Mouse (Mus musculus) urinary bladder, adult 18-20 months (tissue): ENCODE data around the gene Ubtf.

ENCODE experiments used
- DNase-seq, 2 experiments: peaks; one replicate each; pipeline ENCODE4 v3.0.0; 2022; ENCODE audit warnings: low spot score in 2 of 2, mixed read lengths in 2 of 2

The Ubtf gene

DNA sequence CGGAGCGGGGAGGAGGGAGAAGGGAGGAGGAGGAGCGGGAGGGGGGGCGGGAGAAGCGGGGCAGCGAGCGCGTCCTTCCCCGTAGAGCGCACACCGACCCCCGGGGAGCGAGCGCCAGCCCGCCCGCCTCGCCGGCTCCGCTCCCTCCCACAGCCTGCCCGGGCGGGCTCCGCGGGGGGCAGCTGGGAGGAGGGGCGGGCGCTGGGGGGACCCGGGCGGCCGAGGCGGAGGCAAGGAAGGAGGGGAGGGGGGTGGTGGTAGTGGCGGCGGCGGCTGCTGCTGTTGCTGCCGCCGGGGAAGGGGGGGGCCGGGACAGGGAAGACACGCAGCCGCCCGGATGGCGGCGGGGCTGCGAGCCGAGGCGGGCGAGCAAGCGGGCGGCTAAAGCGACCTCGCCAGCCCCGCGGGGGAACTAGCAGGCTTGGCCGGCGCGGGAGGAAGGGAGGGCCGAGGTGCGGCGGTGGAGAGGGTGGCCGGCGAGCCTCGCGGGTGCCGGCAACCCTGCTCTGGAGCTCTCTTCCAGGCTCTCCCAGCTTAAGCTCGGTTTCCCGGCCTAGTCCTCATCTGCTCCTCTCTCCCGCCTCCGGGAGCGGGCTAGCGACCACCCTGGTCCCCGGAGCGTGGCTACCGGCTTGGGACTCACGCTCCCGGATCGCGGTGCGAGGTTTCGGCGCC lies 1.5 kb downstream of the Ubtf start:
- DNase-seq, result peak; percentile 65 to 69

DNA sequence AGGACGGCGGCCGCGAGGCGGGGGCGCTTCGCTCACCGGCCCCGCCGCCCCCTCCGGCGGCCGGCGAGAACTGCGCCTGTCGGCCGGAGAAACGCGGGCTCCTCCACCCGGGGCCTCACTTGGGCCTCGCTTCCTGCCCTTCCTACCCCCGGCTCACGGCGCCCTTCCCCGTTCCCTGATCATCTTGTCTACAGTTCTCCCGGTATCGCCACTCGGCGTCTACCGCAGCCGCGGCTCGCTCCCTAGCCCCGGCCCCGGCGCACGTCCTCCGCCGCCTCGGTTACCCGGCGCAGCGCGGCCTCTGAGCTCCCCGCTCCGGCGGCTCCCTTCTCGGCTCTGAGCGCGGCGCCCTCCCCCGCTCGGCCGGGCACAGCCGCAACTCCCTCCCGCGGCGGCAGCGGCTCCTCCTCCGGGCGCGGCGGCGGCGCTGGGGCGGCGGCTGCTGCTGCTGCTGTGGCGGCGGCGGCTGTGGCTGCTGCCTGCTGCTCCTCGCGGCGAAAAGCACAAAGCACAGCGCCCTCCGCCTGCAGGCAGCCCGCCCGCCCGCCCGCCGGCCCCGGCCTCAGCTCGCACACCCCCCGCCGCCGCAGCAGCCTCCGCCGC lies 2.1 kb downstream of the Ubtf start:
- peak in 1 of 2 experiments; percentile 58 for DNase-seq

DNA sequence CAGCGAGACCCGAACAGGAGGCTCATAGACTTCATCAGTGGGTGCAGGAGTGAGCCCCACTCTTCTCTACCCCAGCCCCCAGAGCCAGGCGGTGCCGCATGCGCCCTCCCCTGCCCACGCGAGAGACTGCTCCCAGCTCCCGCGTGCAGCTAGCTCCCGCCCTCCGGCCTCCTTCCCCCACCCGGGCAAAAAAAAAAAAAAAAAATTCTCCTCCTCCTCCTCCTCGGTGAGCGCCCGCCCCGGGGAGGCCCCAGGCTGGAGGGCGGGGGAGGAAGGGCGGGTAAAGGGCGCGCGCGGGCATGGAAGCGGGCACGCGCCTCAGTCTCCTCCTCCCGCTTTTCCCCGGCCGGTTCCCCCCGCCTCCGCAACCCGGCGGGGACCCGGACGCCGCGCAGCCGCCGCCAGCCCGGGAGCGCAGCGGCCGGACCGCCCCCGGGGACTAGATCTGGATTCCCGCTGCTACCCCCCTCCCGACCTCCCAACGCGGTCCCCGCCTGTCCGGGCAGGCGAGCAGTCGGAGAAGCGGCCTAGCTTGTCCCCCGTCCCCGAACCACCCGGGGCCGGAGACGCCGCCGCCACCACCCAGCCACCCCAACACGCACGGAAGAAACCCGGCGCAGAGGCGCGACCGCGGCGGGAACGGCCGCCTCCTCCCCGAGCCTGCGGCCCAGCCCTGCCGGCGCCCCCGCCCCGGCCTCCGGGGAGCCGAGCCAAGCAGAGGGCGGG lies 2.8 kb downstream of the Ubtf start:
- DNase-seq, result peak; percentile 81 to 88

DNA sequence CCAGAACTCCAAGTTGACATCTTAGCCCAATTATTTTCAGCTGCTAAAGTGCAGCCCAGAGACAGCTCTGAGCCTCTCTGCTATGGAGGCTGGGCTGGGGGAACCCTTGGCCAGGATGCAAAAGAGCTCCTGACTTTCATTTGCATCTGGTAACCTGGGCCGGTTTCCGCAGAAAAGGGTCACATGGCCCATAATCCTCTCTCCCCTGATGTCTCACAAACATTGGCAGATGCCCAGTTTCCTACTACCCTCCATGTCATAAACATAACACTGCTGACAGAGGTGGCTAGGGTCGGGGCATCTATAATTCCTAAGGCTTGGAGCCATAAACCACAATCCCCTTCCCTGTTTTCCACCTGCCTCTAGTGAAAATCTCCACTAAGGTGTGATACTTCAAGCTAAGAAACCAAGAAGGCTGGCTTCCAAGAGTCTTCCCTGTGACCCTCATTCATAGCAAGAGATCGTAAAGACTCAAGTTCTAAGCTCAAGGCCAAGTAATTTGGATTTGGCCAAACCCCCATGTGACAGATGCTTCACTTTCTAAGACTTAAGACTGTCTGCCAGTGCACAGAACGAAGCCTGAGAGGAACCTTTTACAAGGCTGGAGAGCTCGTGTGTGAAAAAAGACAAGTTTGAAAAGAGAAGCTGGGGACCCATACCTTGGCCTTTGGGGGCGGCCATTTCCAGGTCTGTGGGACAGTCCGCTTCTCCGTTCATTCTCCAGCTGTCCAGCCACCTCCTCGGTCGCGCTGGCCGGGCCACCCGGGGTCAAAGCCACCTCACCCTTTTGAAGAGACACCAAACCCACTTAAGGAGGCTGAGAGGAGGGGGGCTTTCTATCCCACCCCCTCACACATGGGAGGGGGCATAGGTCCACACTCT lies 3.6 kb downstream of the Ubtf start:
- DNase-seq, result no peak

DNA sequence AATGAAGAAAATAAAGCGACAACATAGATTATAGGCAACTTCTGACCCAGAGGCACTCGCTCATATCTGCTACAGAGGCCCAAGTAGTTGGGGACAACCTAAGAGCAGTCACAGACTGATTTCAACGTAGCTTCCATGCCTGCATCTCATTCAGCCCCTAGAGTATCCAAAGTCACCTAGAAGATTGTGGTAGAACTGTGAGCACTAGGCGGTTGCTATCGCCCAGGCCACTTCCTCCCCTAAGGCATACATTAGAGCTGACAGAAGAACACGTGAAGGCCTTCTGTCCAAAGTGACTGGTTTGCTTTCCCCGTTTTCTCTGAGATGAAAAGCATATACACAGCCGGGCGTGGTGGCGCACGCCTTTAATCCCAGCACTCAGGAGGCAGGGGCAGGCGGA lies 5.2 kb downstream of the Ubtf start:
- DNase-seq, result no peak

DNA sequence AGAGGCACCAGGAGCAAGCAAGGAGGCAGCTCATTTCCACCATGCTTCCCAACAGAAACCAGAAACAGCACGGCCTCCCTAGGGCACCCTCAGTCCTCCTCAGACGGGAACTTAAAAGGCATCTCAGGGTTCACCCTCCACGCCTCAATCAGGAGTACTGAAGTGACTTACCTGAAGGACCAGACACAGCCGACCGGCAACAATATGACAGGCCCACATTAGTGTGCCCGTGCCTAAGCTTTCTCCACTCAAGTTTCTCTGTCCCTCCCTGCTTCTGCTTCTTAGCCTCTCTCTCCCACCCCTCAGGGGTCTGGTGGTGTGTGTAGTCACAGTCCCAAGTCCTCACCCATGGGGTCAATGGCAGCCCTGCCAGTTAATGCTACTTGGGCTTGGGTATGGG lies 7.0 kb downstream of the Ubtf start:
- DNase-seq, result no peak

DNA sequence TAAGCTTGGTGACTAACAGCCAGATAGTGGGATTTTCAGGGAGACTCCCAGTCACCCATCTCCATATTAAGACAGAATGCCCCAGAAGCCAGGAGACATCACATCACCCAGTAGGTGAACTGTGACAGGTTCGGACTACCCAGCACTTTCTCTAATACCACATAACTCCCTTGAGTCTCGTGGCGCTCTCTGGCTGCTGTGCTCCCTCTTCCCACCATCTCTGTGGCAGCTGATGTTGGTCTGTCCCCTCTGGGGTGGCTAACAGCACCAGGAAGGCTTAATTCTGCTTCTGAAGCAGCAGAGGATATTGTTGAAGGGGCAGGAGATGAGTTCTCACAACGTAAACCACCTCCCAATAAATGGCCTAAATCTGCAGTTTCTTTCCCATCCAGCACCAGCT lies 7.6 kb downstream of the Ubtf start:
- DNase-seq, result no peak

DNA sequence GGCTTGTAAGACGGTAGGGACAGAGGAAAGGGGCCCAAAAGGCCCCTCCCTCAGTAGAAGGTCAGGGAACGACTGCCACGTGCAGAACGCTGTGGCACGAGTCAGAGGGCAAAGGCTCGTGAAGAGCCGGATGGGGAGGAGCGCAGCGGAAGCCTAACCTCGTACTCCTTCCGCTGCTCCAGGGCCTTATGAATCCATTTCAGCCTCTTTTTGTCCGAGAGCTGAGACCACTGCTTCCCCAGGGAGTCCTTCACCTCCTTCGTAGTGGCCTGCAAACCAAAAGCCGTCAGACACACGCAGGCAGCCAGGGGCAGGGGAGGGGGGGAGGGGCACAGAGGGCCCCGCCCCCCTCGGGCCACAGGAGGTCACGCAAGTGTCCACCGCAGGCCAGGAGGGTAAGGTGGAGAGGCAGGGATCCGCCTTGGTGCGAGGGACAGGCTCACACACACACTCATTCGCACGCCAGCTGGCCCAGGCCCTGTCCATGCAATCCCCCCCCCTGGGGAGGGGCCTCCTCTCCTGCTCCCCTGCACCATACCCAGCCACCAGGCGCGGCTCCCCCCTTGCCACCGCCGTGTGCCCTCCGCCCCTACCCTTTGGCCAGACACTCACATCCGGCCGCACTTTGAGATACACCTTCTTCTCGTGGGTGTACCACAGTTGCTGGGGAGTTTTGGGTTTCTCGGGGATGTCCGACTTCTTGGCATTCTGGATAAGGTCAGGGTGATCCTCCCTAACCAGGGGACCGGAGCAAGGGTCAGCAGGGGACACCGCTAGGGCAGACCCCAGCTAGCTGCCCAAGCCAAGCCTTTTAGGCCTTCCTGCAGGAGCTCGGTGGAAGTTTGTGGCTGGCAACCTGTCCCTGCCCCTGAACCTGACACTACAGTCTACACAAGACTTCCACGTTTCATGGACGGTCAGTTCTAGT lies 8.5 kb downstream of the Ubtf start:
- no peak for DNase-seq

DNA sequence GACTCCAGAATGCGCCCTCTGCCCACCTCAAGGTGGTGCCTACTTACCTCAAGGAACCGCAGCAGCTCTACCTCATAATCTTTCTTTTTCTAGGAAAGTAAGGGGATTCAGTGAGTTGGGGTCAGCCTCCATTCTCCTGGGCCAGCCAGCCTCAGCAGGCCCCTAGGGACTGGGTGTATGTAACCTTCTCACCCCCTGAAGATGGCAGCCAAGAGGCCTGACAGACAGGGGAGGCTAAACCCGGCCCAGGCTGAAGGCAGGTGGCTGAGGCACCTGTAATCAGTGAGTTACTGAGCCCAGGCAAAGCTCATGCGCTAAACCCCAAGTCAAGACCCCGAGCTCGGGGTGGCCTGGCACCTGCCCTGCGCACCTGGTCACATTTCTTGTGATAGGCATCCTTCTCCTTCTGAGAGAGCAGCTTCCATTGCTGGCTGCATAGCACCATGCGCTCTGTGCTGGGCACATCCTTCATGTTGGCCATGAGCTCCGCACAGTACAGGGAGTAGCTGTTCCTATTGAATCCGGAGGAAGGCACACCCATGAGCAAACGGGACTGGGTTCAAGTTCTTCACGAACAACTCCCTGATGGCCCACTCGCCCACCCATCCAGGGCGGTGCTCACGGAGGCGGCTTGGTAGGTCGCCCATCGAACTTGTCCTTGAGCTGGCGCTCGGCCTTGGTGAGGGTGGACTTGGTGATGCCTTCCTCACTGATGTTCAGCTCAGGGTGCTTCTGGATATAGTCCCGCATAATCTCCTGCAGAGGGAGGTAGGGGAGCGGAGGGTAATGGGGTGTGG lies 9.5 kb downstream of the Ubtf start:
- no peak for DNase-seq

DNA sequence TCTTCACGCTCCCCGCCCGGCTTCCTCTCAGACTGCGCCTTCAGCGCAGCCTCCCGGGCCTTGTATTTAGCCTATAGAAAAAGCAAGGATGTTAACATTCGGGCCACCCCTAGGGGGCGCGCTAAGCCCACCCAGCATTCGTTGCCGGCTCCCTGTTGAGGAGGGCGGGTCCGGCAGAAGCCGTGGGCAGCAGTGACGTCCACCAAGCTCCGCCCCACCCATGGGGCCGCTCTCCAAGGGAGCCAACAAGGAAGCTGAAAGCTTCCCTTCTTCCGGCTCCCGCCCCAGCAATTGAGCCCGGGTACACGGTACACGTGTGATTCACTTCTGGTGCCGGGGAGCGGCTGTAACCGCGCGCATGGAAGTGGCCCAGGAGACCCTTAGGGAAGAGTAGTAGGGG lies 10.6 kb downstream of the Ubtf start:
- DNase-seq, result peak; percentile 94 to 95

DNA sequence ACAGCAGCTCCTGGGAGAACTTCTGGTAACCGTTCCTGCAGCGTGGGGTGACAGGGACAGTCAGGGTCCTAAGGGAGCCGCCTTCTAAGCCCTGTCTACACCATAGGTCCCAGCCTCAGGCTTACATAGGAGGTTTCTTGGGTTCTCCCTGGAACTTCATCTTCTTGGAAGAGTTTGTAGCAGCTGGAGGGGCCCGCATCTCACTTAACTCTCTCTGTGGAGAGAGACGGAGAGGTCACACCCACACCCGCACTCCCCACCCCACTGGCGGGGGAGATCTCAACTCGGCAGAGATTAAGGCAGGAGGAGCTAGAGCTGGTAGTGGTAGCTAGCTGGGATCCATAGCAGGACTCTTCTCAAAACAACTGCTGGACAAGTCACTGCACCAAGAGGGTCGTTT lies 11.4 kb downstream of the Ubtf start:
- DNase-seq, result no peak

DNA sequence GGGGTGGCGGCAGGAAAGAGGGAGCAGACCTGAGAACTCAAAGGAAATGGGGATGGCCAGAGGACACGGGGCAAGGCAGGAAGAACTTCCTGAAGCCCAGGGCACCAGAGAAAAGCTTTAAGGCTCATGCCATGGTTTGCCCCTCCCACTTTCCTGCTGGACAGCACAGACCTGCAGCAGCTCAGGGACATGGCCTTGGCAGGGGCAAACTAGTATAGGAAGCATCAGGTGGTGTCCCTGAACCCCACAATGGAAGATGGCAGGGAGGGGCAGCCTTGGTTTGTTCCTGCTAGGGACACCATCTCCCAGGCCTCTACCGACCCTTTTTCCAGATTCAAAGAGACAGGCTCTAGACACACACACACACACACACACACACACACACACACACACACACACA lies 14.2 kb downstream of the Ubtf start:
- DNase-seq, result no peak

DNA sequence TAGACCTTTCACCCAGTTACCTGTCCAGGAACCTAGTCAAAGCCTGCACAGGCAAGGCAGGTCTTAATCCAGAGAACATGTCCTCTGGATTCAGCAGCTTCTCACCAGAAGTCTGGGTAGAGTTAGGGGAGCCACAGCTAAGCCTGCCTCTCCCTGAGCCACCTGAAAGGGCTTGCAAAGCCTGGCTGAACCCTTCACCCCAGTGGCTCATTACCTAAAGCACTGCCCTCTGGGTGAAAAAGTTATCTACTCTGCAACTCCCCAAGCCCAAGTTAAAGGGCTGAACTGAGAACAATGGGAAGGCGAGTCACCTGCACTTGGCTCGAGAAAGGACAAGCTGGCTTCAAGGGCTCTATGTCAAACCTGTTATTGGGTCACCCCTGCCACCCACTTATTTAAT lies 15.4 kb downstream of the Ubtf start:
- DNase-seq, result no peak

DNA sequence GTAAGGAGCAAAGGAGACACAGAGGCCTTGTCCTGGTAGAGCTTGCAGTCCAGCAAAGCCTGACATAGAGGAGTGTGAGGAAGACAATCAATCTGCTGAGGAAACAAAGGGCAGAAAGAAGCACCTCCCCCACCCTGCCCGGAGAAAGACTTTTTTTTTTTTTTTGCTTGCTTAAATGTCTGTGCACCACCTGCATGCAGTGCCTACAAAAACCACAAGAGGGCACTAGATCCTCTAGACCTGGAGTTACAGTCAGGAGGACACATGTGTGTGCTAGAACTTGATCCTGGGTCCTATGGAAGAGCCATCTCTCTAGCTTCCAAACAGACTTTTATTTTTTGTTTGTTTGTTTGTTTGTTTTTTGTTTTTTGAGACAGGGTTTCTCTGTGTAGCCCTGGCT lies 19.7 kb downstream of the Ubtf start:
- DNase-seq, result no peak

DNA sequence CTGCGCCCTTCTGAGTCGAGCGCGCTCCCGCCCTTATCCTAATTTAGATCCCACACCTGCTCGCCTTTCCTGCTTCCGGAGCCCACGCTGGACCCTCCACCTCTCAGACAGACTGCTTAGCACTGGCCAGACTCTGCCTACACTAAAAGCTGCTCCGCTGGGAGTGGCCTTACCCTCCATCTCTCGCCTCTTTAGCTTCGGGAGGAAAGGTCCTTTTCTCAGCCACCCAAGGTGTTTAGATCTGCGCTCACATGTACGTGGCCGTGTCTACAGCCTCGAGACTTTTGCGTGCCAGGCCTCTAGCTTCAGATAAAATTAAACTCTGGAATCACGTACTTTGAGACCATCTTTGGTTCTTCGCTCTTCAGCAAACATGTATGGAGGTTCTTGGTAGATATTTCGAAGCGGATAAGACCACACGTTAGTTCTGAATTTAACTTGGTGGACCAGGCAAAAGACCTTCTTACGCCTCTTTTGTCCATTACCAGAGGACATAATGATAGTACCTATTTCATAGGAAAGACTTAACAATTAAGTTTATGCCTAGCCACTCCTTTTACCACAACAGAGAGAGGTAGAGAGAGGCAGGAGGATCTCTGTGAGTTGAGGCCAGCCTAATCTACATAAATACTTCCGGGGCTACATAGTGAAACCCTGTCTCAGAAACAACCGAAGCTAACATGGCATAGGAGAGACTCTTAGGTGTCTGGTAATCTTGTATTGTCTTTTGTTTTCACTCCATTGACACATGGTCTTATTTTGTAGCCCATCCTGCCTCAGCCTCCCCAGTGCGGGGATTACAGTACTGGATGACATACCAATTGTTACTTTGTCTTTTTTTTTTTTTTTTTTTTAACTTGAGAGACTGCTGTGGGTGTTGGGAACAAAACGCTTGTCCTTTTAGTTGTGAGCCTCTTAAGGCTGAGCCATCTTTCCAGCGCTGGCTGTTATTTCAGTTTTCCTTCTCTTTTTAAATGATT lies 21.7 kb downstream of the Ubtf start:
- no peak for DNase-seq

DNA sequence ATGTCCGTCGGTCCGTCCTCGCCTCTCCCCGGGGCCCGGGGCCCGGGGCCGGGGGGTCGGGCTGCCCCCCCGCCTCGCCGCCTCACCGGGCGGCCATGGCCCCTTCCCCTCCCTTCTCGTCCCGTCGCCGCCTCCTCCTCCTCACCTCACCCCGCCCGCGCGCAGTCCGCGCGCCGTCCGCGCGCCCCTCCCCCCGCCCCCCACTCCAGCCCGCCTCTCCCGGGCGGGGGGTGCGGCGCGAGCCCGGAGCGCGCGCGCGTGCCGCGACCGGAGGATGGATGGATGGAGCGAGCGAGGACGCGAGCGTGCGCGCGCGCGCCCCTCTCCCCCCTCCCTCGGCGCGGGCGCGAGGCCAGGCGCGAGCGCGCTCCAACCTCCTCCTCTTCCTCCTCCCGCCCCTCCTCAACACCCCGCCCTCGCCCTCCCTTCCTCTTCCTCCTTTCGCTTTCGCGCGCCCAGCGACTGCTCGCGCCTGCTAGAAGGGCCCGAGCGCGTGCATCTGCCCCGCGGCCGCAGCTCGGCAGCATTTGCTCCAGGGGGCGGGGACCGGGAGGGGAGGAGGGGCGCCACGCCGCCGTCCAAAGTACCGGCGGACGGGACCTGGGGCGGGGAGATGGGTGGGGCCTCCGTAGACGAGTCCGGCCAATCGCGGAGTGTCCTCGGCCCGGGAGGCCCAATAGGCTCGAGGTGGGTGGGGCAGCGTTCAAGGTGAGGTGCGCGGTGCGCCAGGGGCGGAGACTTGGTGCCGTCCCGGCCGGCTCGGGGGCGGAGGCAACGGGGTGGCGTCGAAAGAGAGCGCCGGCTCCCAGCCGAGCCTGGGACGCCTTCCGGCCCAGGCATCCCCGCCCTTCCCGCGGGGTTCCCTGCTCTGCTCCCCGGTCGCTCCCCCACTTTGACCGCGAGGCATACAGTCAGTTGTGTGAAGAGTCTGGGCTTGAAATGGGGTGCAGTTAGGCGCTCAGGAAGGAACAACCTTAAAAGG lies 22.8 kb downstream of the Ubtf start, which contains the start of gene Atxn7l3:
Gene Atxn7l3 (minus strand): TSS at position 141 of the 982 bp plus-strand sequence.
- DNase-seq, result peak; percentile 93 to 99

DNA sequence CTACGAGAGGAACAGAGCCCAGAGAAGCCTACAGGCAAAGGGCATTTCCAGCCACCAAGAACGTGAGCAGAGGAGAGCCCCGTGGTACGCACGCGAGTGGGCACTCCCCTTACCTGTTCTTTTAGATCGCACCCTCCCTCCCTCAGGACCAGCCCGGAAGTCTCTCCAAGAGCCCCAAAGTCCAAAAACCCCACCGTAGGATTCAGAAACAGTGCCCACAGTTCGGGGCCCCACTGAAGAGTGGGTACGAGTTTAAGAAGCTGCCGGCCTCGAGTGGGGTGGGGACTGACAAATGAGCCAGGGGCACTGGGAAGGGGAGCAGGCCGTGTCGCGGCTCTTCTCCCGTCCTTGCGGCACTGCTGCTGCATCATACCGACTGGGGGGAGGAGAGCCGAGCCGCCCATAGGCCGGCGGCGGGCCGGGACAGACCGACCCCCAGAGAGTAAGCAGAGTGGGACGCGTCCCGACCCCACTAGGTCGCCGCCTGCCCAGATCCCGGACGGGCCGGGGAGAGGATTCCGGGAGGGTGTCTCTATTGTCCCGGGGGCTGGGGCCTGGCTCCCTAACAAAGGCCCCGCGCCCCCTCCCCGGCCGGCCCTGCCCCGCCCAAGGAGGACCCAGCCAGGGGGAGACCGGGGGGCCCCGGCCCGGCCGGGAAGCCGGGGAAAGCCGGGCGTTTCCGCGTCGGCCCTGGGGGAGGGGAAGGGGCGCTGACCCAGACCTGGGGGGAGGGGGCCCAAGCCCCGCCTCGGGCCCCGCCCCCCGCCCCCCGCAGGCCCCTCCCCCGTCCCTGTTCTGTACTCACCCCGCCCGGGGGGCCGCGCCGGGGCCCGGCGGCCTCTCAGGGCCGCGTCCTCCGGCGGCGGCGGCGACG lies 23.7 kb downstream of the Ubtf start:
- peak in 1 of 2 experiments; percentile 47 for DNase-seq
